Mouse (Mus musculus) layer of hippocampus, adult 11-12 months (tissue): ENCODE results near the gene Auh.

ENCODE experiments used
- DNase-seq: peaks from one replicate; pipeline ENCODE4 v3.0.0; 2022; ENCODE audit warnings: low spot score

The Auh gene

GRCm38 (mm10) chr13:52929209-52930171 lies at the start of gene Auh:
Auh (minus strand) TSS chr13:52929681.
- DNase-seq: peak; percentile 85

GRCm38 (mm10) chr13:52978321-52978981 lies 49.0 kb upstream of the Auh start:
- no peak for DNase-seq

GRCm38 (mm10) chr13:52977757-52978156 lies 48.3 kb upstream of the Auh start:
- no peak for DNase-seq

GRCm38 (mm10) chr13:52977221-52977609 lies 47.7 kb upstream of the Auh start:
- no peak for DNase-seq

GRCm38 (mm10) chr13:52976510-52977220 lies 47.2 kb upstream of the Auh start:
- DNase-seq: peak; percentile 29

- no peak for DNase-seq
These were observed 46.6 kb upstream of the Auh start for GRCm38 (mm10) chr13:52976130-52976509.

GRCm38 (mm10) chr13:52974676-52975075 lies 45.2 kb upstream of the Auh start:
- no peak for DNase-seq

GRCm38 (mm10) chr13:52973427-52973826 lies 43.9 kb upstream of the Auh start:
- DNase-seq: no peak

GRCm38 (mm10) chr13:52972626-52973025 lies 43.1 kb upstream of the Auh start:
- DNase-seq: no peak

GRCm38 (mm10) chr13:52970876-52971275 lies 41.4 kb upstream of the Auh start:
- DNase-seq: no peak

- no peak for DNase-seq
These were observed 33.4 kb upstream of the Auh start for GRCm38 (mm10) chr13:52962922-52963321.

GRCm38 (mm10) chr13:52962361-52962760 lies 32.9 kb upstream of the Auh start:
- DNase-seq: no peak

- no peak for DNase-seq
These were observed 24.5 kb upstream of the Auh start for GRCm38 (mm10) chr13:52953779-52954553.

- DNase-seq: no peak
These were observed 19.7 kb upstream of the Auh start for GRCm38 (mm10) chr13:52949211-52949610.

- no peak for DNase-seq
These were observed 18.1 kb upstream of the Auh start for GRCm38 (mm10) chr13:52947545-52947944.

GRCm38 (mm10) chr13:52945769-52946168 lies 16.3 kb upstream of the Auh start:
- no peak for DNase-seq

- no peak for DNase-seq
These were observed 14.6 kb upstream of the Auh start for GRCm38 (mm10) chr13:52944116-52944515.

GRCm38 (mm10) chr13:52942876-52943388 lies 13.5 kb upstream of the Auh start:
- no peak for DNase-seq

GRCm38 (mm10) chr13:52940956-52941355 lies 11.5 kb upstream of the Auh start:
- no peak for DNase-seq

GRCm38 (mm10) chr13:52930582-52930981 lies 1.1 kb upstream of the Auh start:
- DNase-seq: no peak

GRCm38 (mm10) chr13:52928392-52928791 lies 1.1 kb downstream of the Auh start:
- DNase-seq: peak; percentile 17

GRCm38 (mm10) chr13:52924457-52924856 lies 5.0 kb downstream of the Auh start:
- DNase-seq: no peak
